Mouse (Mus musculus) CH12.LX (cell line): Measurements from ENCODE around the gene Mettl27. TPM values are rescaled to one million over a fixed set of nuclear protein-coding genes. Genes with fewer than 3 reads are reported as not detected.
"Not testable (repeated sequence)": the region's sequence is repeated elsewhere in the genome, so short reads cannot be mapped to it uniquely, and the experiment has no call there.

Experiments used
- DNase-seq: peaks from one replicate; pipeline ENCODE4 v3.0.0-alpha.2; 2013; ENCODE audit errors: extremely low read depth
- H3K27ac ChIP-seq: 2 replicates; pipeline ENCODE4 v1.5.1; 2012; ENCODE audit warnings: low read depth, mild to moderate bottlenecking, control low read depth, moderate library complexity; ENCODE audit not compliant: insufficient read depth
- H3K27me3 ChIP-seq: replicated peaks from 2 replicates; pipeline ENCODE3; 2012; ENCODE audit warnings: inconsistent platforms
- H3K36me3 ChIP-seq, 2 experiments: replicated peaks in 1 of 2; 2 replicates each; pipeline versions ENCODE3 to v1.6.1; 2012; ENCODE audit warnings: inconsistent platforms in 1 of 2, low read length in 1 of 2, mild to moderate bottlenecking in 1 of 2, mixed read lengths in 1 of 2, moderate library complexity in 1 of 2; ENCODE audit not compliant: control insufficient read depth in 1 of 2, insufficient read depth in 1 of 2
- H3K4me1 ChIP-seq, 2 experiments: 2 replicates each; pipeline ENCODE4 v1.6.1; 2012; ENCODE audit warnings: inconsistent platforms in 1 of 2, moderate library complexity in 1 of 2; ENCODE audit not compliant: insufficient read depth in 2 of 2, control insufficient read depth in 1 of 2
- H3K4me2 ChIP-seq: 2 replicates; pipeline ENCODE4 v1.6.1; 2012; ENCODE audit warnings: low read depth, mild to moderate bottlenecking, control low read depth; ENCODE audit not compliant: poor library complexity, insufficient read depth, severe bottlenecking
- H3K4me3 ChIP-seq, 3 experiments: fragments of 150-350 bp in 1 of 3; sonication (generic) in 1 of 3; replicated peaks in 1 of 3; 2 replicates each; pipeline versions ENCODE3 to v1.5.1; 2011 to 2012; ENCODE audit warnings: low read depth in 2 of 3, low read length in 2 of 3, mild to moderate bottlenecking in 2 of 3, moderate library complexity in 2 of 3, control low read depth in 1 of 3, improper control_type of control experiment in 1 of 3, inconsistent platforms in 1 of 3, mixed read lengths in 1 of 3; ENCODE audit not compliant: poor library complexity in 1 of 3
- H3K79me2 ChIP-seq: replicated peaks from 2 replicates; pipeline ENCODE4 v1.6.1; 2012; ENCODE audit warnings: mild to moderate bottlenecking, moderate library complexity; ENCODE audit not compliant: control insufficient read depth, poor library complexity, insufficient read depth, severe bottlenecking; ENCODE audit errors: extremely low read depth
- H3K9ac ChIP-seq: 2 replicates; pipeline ENCODE4 v1.6.1; 2012; ENCODE audit warnings: low read depth, mild to moderate bottlenecking, control low read depth, moderate library complexity; ENCODE audit not compliant: insufficient read depth
- H3K9me3 ChIP-seq: replicated peaks from 2 replicates; pipeline ENCODE3; 2012; ENCODE audit warnings: low read length, inconsistent platforms, mixed read lengths
- CTCF ChIP-seq, 2 experiments: IDR thresholded peaks in 1 of 2; conservative IDR thresholded peaks in 1 of 2; 2 replicates each; pipeline ENCODE4 v1.5.1; 2011 to 2012; ENCODE audit warnings: low read depth in 2 of 2, low read length in 2 of 2, improper control_type of control experiment in 1 of 2, inconsistent platforms in 1 of 2, mild to moderate bottlenecking in 1 of 2, moderate library complexity in 1 of 2
- ELF1 ChIP-seq: IDR thresholded peaks from 2 replicates; pipeline ENCODE4 v1.6.1; 2014; ENCODE audit warnings: low read depth, mild to moderate bottlenecking, inconsistent platforms, low read length, improper control_type of control experiment
- EP300 ChIP-seq: IDR thresholded peaks from 2 replicates; pipeline ENCODE4 v1.6.1; 2011; ENCODE audit warnings: low read length, improper control_type of control experiment
- ETS1 ChIP-seq: conservative IDR thresholded peaks from 2 replicates; pipeline ENCODE4 v1.6.1; 2012; ENCODE audit warnings: low read depth, mild to moderate bottlenecking, inconsistent platforms, low read length, improper control_type of control experiment, moderate library complexity
- HCFC1 ChIP-seq: IDR thresholded peaks from 2 replicates; pipeline ENCODE4 v1.6.1; 2012; ENCODE audit warnings: low read depth, mild to moderate bottlenecking, inconsistent platforms, low read length, improper control_type of control experiment
- JUND ChIP-seq: conservative IDR thresholded peaks from 2 replicates; pipeline ENCODE4 v1.6.1; 2011; ENCODE audit warnings: low read depth, low read length, improper control_type of control experiment
- MAX ChIP-seq: IDR thresholded peaks from 2 replicates; pipeline ENCODE4 v1.6.1; 2011; ENCODE audit warnings: low read length, improper control_type of control experiment
- MEF2A ChIP-seq: IDR thresholded peaks from 2 replicates; pipeline ENCODE4 v1.6.1; 2014; ENCODE audit warnings: low read depth, mild to moderate bottlenecking, inconsistent platforms, low read length, improper control_type of control experiment, borderline replicate concordance
- MYC ChIP-seq: IDR thresholded peaks from 2 replicates; pipeline ENCODE4 v1.6.1; 2011; ENCODE audit warnings: low read depth, mild to moderate bottlenecking, improper control_type of control experiment, low read length
- PAX5 ChIP-seq: IDR thresholded peaks from 2 replicates; pipeline ENCODE4 v1.6.1; 2012; ENCODE audit warnings: low read length, inconsistent platforms, mixed read lengths
- RAD21 ChIP-seq: IDR thresholded peaks from 2 replicates; pipeline ENCODE4 v1.6.1; 2011; ENCODE audit warnings: low read depth, mild to moderate bottlenecking, low read length, improper control_type of control experiment, moderate library complexity
- SIN3A ChIP-seq: IDR thresholded peaks from 2 replicates; pipeline ENCODE4 v1.6.1; 2012; ENCODE audit warnings: low read length, improper control_type of control experiment, inconsistent platforms
- SMC3 ChIP-seq: IDR thresholded peaks from 2 replicates; pipeline ENCODE4 v1.6.1; 2011; ENCODE audit warnings: low read depth, low read length, improper control_type of control experiment
- dilution Hi-C: fragments of 300-500 bp; cut with MboI; formaldehyde crosslinking; loops from 2 replicates; pipeline ENCODE4 v1.14.3; 2020; ENCODE audit warnings: low sequenced_read_pairs; ENCODE audit not compliant: extremely low pct_unique_long_range_greater_than_20kb, extremely low pct_ligation_motif_present
- in situ Hi-C: fragments of 300-500 bp; cut with MboI; formaldehyde crosslinking; loops from 3 replicates; pipeline ENCODE4 v1.14.3; 2019; ENCODE audit warnings: low sequenced_read_pairs, low pct_ligation_motif_present, low pct_unique_long_range_greater_than_20kb, mixed read lengths
- polyA plus RNA-seq: library from polyadenylated mRNA; unstranded; fragments of >175 nt; gene quantifications from 2 replicates; pipeline ENCODE4 v1.2.1, GENCODE M21; 2012; ENCODE audit warnings: low read depth; ENCODE audit not compliant: insufficient read length
- total RNA-seq, 2 experiments: library from RNA; depleted of rRNA; stranded (reverse); fragments of 300-350 nt in 1 of 2; fragments of >200 nt in 1 of 2; gene quantifications; 2 replicates each; pipeline ENCODE4 v1.2.3; 2012 to 2014

Gene Mettl27
- total and polyA plus RNA-seq, 3 experiments, result 0.73 to 1.9 (median 0.93) TPM

- Histone ChIP-seq H3K4me3 (peak overlapping the region in 2 of 3 experiments; percentile 49 to 71), H3K79me2 (no peaks in the 10 kb centered on the region), H3K27ac (no peak overlapping the region), H3K9ac (no peak overlapping the region), H3K4me2 (peak overlapping the region; percentile 68), H3K27me3 (peaks cover 33% of the 10 kb centered on the region), H3K4me1 (peaks cover 5 to 28% of the 10 kb centered on the region in 2 experiments; a peak in 3 of 4 replicates), H3K36me3 (no peaks in the 10 kb centered on the region), H3K9me3 (peaks cover 28% of the 10 kb centered on the region)
- in situ Hi-C loops (no loop called here), dilution Hi-C loops (no loop called here)
- no peak for TF ChIP-seq JUND
- TF ChIP-seq HCFC1, result no peak
- no peak for TF ChIP-seq SIN3A
- peak; percentile 62 for TF ChIP-seq SMC3
- peak; percentile 44; the same call in 1 of the 2 replicates for TF ChIP-seq MYC
- TF ChIP-seq RAD21, result peak; percentile 54
- 0 out of 2 replicates have a peak, but pooled peaks have one; percentile 15 for TF ChIP-seq MAX
- peak in 1 of 2 experiments; percentile 69; a peak in 2 of 4 replicates for TF ChIP-seq CTCF (conservative IDR thresholded peaks at IDR 0.05 in 1 of 2, IDR thresholded peaks at IDR 0.05 in 1 of 2; ENCODE audit: low read depth in 2 of 2, low read length in 2 of 2)
- DNase-seq, result peak; percentile 62
These were observed 722 bp downstream of the Mettl27 start for GRCm38 (mm10) chr5:134932903-134933276.

- Histone ChIP-seq H3K27me3 (peaks cover 30% of the 10 kb centered on the region), H3K4me1 (peaks cover 5 to 28% of the 10 kb centered on the region in 2 experiments; a peak in 3 of 4 replicates), H3K4me3 (no peak overlapping the region), H3K27ac (no peak overlapping the region), H3K4me2 (no peak overlapping the region), H3K9me3 (peaks cover 28% of the 10 kb centered on the region), H3K79me2 (no peaks in the 10 kb centered on the region), H3K36me3 (no peaks in the 10 kb centered on the region), H3K9ac (no peak overlapping the region)
- in situ Hi-C loops (no loop called here), dilution Hi-C loops (no loop called here)
- no peak for DNase-seq
- TF ChIP-seq PAX5 (no peak), EP300 (no peak), MEF2A (no peak), ETS1 (no peak), ELF1 (no peak)
These were observed 1.1 kb downstream of the Mettl27 start for GRCm38 (mm10) chr5:134933281-134933680.

DNA sequence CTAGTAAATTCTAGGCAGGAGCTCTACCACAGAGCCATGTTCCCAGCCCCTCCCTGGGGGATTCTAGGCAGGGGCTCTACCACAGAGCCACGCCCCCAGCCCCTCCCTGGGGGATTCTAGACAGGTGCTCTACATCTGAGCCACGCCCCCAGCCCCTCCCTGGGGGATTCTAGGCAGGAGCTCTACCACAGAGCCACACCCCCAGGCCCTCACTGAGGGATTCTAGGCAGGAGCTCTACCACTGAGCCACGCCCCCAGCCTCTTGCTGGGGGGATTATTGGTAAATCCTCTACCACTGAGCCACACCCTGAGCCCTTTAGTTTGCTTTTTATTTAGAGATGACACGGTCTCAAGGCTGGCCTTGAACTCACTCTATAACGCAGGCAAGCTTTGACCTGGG lies 1.5 kb downstream of the Mettl27 start:
- H3K27ac ChIP-seq, H3K4me3 ChIP-seq, H3K4me2 ChIP-seq, in situ Hi-C loops, DNase-seq, dilution Hi-C loops, H3K79me2 ChIP-seq, H3K9ac ChIP-seq, H3K36me3 ChIP-seq: not testable (repeated sequence)
- peaks cover 5 to 28% of the 10 kb centered on the region in 2 experiments; a peak in 3 of 4 replicates for H3K4me1 ChIP-seq
- H3K27me3 ChIP-seq, result peaks cover 29% of the 10 kb centered on the region
- peaks cover 28% of the 10 kb centered on the region for H3K9me3 ChIP-seq
